Mouse (Mus musculus): Measurements from ENCODE around the gene Ipo11. TPM values are rescaled to one million over a fixed set of nuclear protein-coding genes. Genes with fewer than 3 reads are reported as not detected.
"Not testable (repeated sequence)": the region's sequence is repeated elsewhere in the genome, so short reads cannot be mapped to it uniquely, and the experiment has no call there.

The Ipo11 gene
- 71.1 and 74.4 TPM in 2 replicates for total RNA-seq (2017)

DNA sequence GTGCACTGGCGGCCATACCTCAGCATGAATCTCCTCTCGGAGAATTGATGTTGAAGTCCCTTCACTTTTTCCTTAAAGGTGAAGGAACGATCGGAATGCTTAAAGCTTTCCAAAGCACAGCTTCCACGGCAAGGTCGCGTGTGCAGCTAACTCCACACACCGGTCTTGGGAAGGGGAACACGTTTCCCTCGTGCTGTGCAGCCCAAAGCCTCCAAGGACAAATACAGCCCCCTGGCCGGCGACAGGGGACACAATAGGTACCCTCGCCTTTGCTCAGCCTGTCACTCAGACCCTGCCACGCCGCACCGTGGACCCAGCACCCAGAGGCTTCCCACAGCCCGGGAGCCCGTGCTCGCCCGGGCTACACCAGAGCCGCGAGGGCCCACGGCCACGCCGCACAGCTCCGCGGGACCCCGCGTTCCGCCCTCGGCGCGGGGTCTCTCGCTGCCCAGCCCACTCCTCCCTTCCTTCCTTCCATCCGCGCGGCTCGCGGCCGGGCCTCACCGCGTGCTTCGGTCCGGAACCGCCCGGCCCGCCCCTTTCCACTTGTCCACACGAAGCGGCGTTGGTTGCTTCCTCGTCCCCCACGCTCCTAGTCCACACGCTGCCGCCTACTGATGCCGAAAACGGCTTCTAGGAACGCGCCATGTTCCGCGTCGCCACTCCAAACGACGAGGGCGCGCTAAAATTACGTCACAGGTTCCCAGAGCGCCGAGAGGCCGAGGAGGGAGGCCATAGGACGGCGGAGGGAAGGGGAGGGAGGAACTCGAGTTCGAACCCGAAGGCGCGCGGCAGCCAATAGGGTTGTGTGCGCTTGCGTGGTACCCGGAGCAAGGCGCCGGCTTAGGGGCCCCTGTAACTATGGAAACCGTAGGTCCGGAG lies at the start of gene Ipo11:
TSS of gene Ipo11 (minus strand) at position 703 of the 882 bp plus-strand sequence.
- ATAC-seq (replicated peaks; ENCODE audit: low read depth, poor library complexity, severe bottlenecking) = peak; percentile 96

DNA sequence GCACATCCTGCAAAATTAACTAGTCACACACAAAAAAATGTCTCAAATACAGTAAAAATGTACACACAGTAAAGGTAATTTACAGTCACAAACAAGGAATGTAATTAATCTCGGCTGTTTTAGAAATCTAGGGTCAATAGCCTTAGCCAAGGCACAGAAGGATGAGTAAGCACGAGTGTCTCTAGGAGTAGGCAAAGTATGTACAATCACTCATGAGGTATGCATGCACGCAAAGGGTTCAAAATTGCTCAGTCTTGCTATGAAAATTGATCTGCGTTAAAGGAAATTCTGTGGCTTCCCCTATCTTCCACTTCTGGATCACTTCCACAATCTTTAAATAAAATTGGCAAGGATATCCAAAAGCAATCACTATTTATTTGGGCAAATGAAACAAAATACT lies 24.7 kb upstream of the Ipo11 start:
- no peak for ATAC-seq (replicated peaks; ENCODE audit: low read depth, poor library complexity, severe bottlenecking)

DNA sequence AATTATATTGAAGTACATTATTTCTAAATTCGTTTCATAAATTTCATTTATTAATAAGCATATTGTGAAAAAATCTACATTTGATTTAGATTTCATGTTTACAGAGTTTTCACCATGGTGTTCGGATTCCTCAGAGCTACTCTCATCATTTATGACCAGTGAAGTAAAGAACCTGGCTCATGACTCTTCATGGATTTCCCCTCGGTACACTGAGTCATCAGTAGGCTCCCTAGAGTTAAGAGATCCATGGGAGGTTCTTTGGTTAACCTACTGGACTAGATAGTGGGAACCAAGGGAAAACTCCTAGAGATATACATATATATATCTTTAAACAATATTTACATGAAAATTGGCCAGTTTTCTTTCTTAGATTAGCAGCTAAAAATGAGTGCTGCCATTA lies 23.8 kb upstream of the Ipo11 start:
- no peak for ATAC-seq (replicated peaks; ENCODE audit: low read depth, poor library complexity, severe bottlenecking)

DNA sequence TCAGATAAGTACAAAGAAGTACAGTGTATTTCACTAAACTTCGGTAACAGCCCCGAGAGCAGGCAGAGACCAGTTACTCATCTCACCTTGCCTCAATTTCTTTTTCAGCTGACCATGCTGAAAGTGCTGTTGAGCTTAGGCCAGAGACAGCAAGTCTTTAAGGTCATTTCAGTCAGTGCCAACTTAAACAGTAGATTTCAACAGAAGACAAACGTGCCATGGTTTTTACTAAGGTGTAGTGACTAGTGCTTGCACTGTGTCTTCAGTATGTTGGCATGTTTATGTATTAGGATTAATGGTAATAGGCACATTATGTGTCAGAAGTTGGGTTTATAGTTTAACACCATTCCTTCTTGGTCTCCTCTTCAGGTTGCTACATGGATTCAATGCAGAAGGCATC lies 21.5 kb upstream of the Ipo11 start:
- no peak for ATAC-seq (replicated peaks; ENCODE audit: low read depth, poor library complexity, severe bottlenecking)

DNA sequence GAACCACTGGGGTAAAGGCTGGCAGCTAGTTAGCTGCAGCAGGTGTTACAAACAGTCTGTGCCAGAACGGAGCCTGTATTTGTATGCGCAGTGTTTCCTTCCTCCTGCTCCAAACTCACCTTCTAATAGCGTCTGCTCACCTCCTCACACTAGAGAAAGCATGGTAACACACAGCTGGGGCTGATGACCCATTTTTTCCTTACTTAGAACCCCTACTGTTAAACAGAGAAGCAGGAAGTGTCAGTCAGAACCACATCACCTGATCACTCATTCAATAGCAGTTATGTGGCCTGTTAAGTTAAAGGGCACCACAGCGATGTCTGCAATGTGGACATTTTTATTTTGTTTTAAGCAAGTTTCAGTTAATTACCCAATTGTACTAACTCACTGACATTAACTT lies 20.8 kb upstream of the Ipo11 start:
- no peak for ATAC-seq (replicated peaks; ENCODE audit: low read depth, poor library complexity, severe bottlenecking)

DNA sequence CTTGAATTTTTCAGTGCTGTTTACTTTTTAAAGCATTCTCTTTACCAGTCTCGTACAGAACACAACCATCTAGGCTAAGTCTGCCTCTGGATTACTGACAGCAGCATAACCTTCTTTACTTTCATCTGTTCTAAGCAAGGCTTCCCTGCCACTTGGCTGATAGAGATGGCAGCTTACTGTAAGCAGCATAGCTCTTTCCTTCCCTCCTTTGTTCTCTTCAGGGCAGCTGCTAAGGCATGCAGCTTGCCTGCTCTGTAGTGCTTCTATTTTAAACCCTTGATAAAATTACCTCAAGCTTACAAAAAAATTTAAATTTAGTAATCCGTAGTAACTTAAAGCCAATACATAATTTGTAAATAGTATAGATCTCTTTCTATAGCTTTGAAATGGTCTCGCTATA lies 18.1 kb upstream of the Ipo11 start:
- ATAC-seq (replicated peaks; ENCODE audit: low read depth, poor library complexity, severe bottlenecking) = no peak

DNA sequence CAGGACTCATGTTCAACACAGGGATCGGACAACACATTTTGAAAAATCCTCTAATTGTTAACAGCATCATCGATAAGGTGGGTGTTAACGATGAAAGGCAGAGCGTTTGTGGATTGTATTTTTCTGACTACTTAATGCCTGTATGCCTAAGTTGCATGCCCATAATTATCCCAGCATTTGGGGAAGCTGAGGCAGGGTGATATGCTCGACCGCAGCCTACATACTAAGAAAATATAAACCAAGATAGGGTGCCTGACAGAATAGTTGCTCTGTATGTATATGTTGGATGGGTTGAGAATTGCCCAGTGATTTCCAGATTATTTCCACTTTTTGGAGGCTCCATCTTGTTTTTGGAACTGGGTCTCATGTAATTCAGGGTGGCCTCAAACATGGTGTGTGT lies 10.8 kb upstream of the Ipo11 start:
- no peak for ATAC-seq (replicated peaks; ENCODE audit: low read depth, poor library complexity, severe bottlenecking)

DNA sequence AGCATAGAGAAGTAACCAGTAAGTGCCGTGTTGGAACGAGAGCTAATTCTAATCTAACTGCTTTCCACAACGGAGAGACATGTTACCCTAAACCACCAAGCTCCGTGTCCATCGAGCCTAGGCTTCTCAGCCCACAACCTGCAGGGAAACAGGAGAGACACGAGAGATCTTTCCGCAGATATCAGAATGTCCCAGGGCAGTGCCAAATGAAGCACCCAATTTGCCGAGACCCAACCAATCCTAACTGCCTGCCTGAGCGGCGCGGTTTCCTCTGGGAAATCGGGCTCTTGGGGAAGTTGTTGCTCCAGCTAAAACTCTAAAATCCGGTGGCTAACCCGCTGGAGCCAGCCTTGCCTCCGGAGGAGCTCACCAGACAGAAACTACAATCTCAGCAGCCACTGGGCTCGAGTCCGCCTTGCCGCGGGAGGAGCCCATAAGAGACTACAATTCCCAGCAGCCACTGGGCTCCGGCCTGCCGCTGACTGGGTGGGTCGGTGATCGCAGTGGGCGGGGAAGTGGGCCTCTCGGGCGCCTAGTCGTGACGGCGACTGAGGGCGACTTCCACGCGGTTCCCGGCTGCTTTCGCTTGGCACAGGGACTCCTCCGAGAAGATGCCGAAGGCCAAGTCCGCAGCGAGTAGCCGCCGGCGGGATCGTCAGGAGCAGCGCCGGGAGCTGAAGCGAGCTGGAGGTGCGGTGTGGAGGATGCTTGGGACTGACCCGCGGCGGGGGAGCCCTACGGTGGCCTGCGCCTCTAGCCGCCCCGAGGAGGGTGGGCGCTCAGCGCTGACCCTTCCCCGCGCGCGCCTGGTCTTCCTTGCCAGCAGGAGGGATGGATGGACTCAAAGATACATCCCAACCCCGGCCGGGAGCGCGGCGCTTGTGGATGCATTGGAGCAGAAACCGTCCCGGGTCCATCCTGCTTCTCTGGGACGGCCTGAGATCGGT lies 10.1 kb upstream of the Ipo11 start, which contains the start of gene Dimt1:
TSS of gene Dimt1 (plus strand) at position 534 of the 947 bp plus-strand sequence.
- ATAC-seq (replicated peaks; ENCODE audit: low read depth, poor library complexity, severe bottlenecking) = peak; percentile 98

DNA sequence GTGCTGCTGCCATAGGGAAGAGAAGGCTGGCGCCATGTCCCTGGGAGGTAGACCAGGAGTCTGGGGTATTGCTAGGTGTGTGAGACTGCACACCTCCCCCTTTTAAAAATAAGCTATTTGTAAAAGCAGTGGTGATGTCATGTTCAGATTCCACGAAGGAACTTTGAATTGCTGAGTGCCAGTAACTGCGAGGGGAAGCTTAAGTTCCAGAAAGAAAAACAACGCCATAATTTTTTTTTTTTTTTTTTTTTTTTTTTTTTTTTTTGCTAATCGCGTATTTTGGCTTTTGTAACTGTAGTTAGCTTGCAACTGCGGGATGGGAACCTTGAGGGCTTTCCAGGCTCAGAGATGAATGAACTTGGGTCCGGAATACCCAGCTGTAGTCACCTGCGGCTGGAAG lies 8.8 kb upstream of the Ipo11 start:
- ATAC-seq (replicated peaks; ENCODE audit: low read depth, poor library complexity, severe bottlenecking) = no peak

DNA sequence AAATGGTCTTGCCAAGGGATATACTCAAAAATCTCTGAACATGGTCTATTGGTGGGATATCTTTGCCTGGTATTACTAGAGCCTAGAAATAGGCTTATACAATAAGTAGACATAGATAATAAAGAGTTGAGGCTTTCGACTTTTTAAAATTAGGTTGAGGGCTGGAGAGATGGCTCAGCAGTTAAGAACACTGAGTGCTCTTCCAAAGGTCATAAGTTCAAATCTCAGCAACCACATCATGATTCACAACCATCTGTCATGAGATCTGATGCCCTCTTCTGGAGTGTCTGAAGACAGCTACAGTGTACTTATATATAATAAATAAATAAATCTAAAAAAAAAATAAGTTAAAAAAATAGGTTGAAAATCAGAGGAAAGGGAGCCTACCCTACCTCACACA lies 6.0 kb upstream of the Ipo11 start:
- no peak for ATAC-seq (replicated peaks; ENCODE audit: low read depth, poor library complexity, severe bottlenecking)

DNA sequence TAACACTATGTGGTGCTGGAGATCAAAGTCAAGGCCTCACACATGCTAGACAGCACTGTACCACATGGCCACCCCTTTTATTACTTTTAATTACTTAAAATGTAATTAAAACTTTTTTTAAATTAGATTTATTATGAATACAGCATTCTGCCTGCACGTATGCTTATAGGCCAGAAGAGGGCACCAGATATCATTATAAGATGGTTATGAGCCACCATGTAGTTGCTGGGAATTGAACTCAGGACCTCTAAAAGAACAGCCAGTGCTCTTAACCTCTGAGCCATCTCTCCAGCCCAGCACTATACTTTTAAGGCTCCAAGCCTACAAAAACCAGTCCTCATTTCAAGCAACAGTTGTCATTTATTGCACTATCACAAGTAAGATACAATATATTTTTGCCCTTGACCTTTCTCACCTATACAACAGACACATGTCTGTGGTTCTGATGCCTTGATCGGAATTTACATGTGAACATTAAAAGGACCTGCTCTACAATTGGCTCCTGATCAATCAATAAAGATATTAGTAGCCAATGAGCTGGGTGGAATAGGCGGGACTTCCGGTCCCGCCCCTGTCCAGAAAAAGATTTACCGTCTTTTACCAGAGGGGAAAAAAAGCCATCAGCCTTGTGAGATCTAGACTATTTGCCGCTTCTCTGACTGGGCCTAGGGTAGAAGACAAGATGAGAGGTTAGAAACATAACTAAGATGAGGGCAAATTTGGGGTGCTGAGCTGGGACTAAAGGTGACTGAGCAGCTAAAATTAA lies 4.6 kb upstream of the Ipo11 start:
- ATAC-seq (replicated peaks; ENCODE audit: low read depth, poor library complexity, severe bottlenecking) = no peak

DNA sequence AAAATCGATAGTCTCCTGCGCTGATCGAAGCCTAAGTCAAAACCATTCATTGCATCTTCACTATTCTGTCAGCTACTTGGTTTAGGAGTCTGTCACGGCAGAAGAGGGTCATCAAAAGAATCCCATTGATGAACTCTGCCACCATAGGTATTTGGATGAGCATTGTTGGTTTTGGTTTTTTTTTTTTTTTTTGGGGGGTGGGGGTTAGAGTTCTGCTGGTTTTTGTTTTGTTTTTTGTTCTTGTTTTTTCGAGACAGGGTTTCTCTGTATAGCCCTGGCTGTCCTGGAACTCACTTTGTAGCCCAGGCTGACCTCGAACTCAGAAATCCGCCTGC lies 347 bp upstream of the Ipo11 start:
- ATAC-seq (replicated peaks; ENCODE audit: low read depth, poor library complexity, severe bottlenecking) = no peak

DNA sequence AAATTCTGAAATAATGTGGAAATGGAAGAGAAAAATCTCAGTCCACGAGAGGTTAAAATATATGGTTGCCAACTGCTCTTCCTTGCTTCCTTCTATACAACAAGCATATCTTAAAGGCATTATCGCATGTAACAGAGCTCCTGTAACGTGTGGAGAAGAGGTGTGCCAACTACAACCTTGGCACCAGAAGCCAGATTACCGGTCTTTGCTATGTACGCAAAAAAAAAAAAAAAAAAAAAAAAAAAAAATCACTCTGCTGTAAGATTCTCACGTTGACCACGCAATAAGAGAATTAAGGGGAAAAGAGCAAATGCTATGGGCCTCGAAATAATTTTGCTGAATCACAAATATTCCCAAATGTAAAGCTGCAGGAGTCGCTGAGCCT lies 895 bp downstream of the Ipo11 start:
- ATAC-seq (replicated peaks; ENCODE audit: low read depth, poor library complexity, severe bottlenecking) = no peak

DNA sequence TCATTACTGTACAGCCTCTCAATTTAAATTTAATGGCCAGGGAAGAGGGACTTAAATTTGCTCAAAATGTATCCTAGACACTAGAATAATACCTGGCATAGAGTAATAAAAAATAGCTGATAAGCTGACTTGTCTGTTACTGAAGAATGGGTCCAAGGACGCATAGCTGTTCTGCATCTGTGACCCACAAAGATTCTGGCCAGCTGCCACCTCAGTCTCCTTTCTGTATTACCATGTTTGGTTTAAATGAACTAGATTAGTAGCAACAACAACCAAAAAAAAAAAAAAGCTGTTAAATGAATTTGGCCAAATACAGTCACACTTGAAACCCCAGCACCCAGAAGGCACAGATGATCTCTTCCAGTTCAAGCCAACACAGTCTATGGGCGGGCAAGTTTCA lies 7.6 kb downstream of the Ipo11 start:
- ATAC-seq (replicated peaks; ENCODE audit: low read depth, poor library complexity, severe bottlenecking) = no peak

DNA sequence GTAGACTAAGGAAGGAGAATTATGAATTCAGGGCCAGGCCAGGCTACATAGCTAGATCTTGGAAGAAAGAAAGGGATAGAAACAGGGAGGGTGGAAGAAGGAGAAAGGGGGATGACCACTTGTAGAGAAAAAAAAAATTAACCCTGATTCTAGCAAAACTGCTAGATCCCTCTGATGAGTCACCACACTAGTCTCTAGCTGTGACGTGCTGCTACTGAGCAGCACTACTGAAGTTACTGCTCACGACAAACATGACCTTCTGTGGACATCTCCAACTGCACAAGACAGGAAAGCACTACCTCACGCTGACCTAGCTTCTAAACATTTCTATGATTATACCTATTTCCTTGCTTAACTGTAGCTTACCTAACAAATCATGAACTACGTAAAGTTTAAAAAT lies 8.5 kb downstream of the Ipo11 start:
- ATAC-seq (replicated peaks; ENCODE audit: low read depth, poor library complexity, severe bottlenecking) = no peak

DNA sequence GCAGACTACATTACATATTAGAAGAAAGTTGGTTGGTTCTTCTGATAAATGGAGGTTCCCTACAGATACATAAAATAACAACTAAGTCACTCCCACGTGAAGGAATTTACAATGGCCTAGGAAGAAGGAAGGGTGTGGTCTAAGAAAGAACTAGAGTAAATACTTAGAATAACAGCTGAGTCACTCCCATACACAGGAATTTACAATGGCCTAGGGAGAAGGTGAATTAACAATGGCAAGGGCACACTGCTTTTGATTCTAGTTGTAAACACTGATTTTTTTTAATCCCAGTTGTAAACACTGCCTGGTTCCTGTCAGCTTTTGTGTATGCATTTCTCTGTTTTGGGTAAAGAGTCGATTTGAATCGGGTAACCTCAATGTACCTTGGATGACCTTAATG lies 10.8 kb downstream of the Ipo11 start:
- not testable (repeated sequence) for ATAC-seq (replicated peaks; ENCODE audit: low read depth, poor library complexity, severe bottlenecking)

DNA sequence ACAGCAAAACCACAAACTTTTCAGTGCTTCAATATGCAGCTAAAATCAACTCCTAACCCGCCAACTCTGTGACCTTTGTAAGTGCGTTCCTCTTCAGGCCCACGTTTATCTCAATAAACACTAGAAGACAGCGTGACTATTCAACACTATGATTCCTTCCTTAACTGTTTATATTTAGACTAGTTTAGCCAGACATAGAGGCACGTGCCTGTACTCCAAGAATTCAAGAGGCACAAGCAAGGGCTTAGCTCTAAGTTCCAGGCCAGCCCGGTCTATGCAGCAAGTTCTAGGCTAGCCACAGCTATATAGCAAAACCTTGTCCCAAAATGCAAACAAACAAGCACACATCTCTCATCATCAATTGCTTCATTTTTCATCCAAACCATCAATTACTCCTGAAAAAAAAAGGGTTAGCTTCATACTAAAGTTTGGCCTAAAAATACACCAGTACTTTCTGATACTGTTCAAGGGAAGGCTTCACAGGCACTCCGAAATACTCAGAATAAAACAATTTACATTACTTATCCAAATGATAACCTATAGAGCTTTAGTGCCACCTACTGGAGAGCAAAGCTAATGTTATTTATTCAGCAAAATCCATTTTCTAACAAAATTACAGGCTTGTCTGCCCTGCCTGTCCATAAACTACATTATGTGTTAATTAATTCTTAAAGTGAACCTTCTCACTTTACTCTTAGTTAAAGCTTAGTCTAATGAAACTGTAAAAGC lies 18.3 kb downstream of the Ipo11 start:
- peak; percentile 72 for ATAC-seq (replicated peaks; ENCODE audit: low read depth, poor library complexity, severe bottlenecking)

DNA sequence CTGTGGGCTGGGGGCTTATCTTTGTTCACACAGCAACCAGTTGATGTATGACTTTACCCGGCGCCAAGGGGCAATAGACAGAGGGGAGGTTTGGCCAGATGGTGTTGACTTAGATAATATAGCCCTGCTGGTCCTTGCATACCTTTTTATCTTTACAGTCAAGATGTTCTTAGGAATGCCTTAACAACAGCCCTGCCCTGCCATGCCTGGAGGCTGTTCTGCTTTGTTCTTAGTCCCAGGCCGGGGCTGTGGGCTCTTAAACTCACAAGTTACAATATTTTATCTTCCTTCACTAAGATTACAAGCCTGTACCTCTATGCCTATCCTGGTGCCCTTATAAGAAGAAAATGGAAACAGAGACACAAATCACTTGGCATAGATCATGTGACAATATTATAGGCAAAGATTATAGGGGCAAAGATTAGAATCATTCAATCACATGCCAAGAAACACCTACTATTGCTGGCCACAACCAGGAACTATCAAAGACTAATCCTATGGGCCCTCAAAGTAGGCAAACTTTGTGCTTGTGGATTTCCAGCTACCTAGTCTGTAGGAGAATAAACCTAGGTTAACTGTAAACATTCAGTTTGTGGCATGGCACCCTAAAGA lies 23.5 kb downstream of the Ipo11 start:
- no peak for ATAC-seq (replicated peaks; ENCODE audit: low read depth, poor library complexity, severe bottlenecking)

DNA sequence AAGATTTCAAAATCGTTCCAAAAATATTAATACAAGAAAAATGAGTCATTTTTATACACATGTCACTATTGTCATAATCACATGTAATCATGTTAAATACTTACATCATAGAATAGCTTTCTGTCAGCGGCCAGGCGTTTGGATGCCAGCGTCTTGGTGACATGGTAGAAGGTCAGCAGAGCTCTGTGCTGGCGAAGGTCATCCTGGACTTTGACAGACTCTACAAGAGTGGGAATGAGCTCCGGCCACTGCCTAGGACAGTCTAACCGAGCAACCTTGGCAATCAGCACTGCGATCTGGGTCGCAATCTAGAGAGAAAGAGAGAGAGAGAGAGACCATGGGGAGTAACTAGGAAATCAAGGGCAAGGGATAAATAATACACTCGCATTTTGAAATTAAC lies 26.7 kb downstream of the Ipo11 start:
- ATAC-seq (replicated peaks; ENCODE audit: low read depth, poor library complexity, severe bottlenecking) = no peak

Measured in common myeloid progenitor, adult 5-6 weeks (primary cell).